Comparison of ENCODE assay signal across 8 mouse cellular contexts in genomic region chrX:98937555-98938294, GRCm38 (mm10). TPM values are rescaled to one million over a fixed set of nuclear protein-coding genes. Genes with fewer than 3 reads are reported as not detected.
A peak's percentile ranks its signal among the peaks of the same experiment; 100 is the strongest.
DNase-seq lines count a peak whose midpoint lies in the region; ATAC-seq and TF ChIP-seq lines count a peak whose summit lies in the region.

No protein-coding gene starts in this region.

- ATAC-seq in embryonic facial prominence, embryonic 15.5 days (ENCODE audit: insufficient number of reproducible peaks, low FRiP score, low TSS enrichment, low read depth), result peak; percentile 86
- ATAC-seq in kidney, embryonic 14.5 days (ENCODE audit: low FRiP score, low TSS enrichment), result peak; percentile 94
- peak; percentile 65 for ATAC-seq in monocyte, adult 5-6 weeks (replicated peaks; ENCODE audit: insufficient number of reproducible peaks, low FRiP score, low TSS enrichment, poor library complexity, severe bottlenecking)

- TF ChIP-seq CTCF in bone marrow, adult 2 months (IDR thresholded peaks at IDR 0.05; ENCODE audit: control insufficient read depth, insufficient read depth, low read length), result peak; percentile 81

- 15% methylated on average over 56 of the region's 57 CpGs for WGBS in bone marrow, adult 2 months
- WGBS in embryonic facial prominence, embryonic 15.5 days, result 20% methylated on average over 57 of the region's 57 CpGs
- WGBS in kidney, embryonic 14.5 days, result 39% methylated on average over 57 of the region's 57 CpGs

- peak overlapping the region; percentile 92 for H3K27ac ChIP-seq in bone marrow, adult 2 months (ENCODE audit: control insufficient read depth, insufficient read depth, low read depth, low read length, poor library complexity)
- H3K27ac ChIP-seq in embryonic facial prominence, embryonic 15.5 days (replicated peaks), result peak overlapping the region; percentile 97
- H3K27ac ChIP-seq in kidney, embryonic 14.5 days (ENCODE audit: low read depth, low read length), result peak overlapping the region; percentile 91

- H3K4me1 ChIP-seq in bone marrow, adult 2 months (ENCODE audit: control insufficient read depth, insufficient read depth, low read length), result no peaks in the 10 kb centered on the region
- H3K4me1 ChIP-seq in embryonic facial prominence, embryonic 15.5 days, result peaks cover 5% of the 10 kb centered on the region
- H3K4me1 ChIP-seq in kidney, embryonic 14.5 days (ENCODE audit: control insufficient read depth, insufficient read depth, low read length), result peaks cover 5% of the 10 kb centered on the region; the same call in 1 of the 2 replicates

- H3K4me2 ChIP-seq in embryonic facial prominence, embryonic 15.5 days (replicated peaks), result peak overlapping the region; percentile 51
- peak overlapping the region; percentile 54 for H3K4me2 ChIP-seq in kidney, embryonic 14.5 days (replicated peaks; ENCODE audit: low read depth, low read length)

- peak; percentile 91 for DNase-seq in 416B (ENCODE audit: low read depth)
- peak; percentile 90 to 93 for DNase-seq in heart, adult 9 months (ENCODE audit: low spot score in 2 of 2)
- DNase-seq in liver, result peak; percentile 95
- peak; percentile 94 to 98 for DNase-seq in spleen, postnatal 4 days (ENCODE audit: low spot score in 2 of 2)

- peak overlapping the region; percentile 48 for H3K9ac ChIP-seq in embryonic facial prominence, embryonic 15.5 days
- H3K9ac ChIP-seq in kidney, embryonic 14.5 days (ENCODE audit: low read depth, low read length), result peak overlapping the region; percentile 65

- H3K4me3 ChIP-seq in bone marrow, adult 2 months (replicated peaks; ENCODE audit: control insufficient read depth, low read depth, low read length), result peak overlapping the region; percentile 96
- peak overlapping the region; percentile 61 for H3K4me3 ChIP-seq in embryonic facial prominence, embryonic 15.5 days (replicated peaks)
- peak overlapping the region; percentile 59 for H3K4me3 ChIP-seq in kidney, embryonic 14.5 days (ENCODE audit: low read length)

- H3K27me3 ChIP-seq in embryonic facial prominence, embryonic 15.5 days, result no peaks in the 10 kb centered on the region
- H3K27me3 ChIP-seq in kidney, embryonic 14.5 days (ENCODE audit: control insufficient read depth, insufficient read depth, low read length), result no peaks in the 10 kb centered on the region

- TF ChIP-seq POLR2A in bone marrow, adult 2 months (IDR thresholded peaks at IDR 0.05; ENCODE audit: borderline replicate concordance, control insufficient read depth, low read depth, low read length), result peak; percentile 25; the same call in 1 of the 2 replicates

- H3K36me3 ChIP-seq in embryonic facial prominence, embryonic 15.5 days, result 0 out of 2 replicates have a peak, but pooled peaks cover 3% of the 10 kb centered on the region
- H3K36me3 ChIP-seq in kidney, embryonic 14.5 days (ENCODE audit: control insufficient read depth, insufficient read depth, low read length), result peaks cover 5% of the 10 kb centered on the region; the same call in 1 of the 2 replicates

- H3K9me3 ChIP-seq in embryonic facial prominence, embryonic 15.5 days (replicated peaks), result no peaks in the 10 kb centered on the region
- H3K9me3 ChIP-seq in kidney, embryonic 14.5 days (ENCODE audit: control insufficient read depth, low read length), result no peaks in the 10 kb centered on the region

RNA-seq across cellular contexts. Expression of gene Yipf6, which starts 1.6 kb away (rescaled TPM):
- polyA plus RNA-seq in bone marrow, adult 2 months (2011; ENCODE audit: insufficient read depth, insufficient read length, low replicate concordance, missing spikeins), result 8.5 and 15.0 TPM in 2 replicates
- 19.0 and 20.6 TPM in 2 replicates for polyA plus RNA-seq in embryonic facial prominence, embryonic 15.5 days (2015; fragmentation: Nextera tagmentation; extraction: Ambion mirVana)
- polyA plus RNA-seq in kidney, embryonic 14.5 days (2014; fragmentation: Nextera tagmentation; extraction: Ambion mirVana), result 14.4 and 24.2 TPM in 2 replicates
- 36.2 to 42.9 TPM (median 40.3 TPM) in 3 replicates for total RNA-seq in monocyte, adult 5-6 weeks (2017)

RNA-seq across cellular contexts. Expression of gene Ophn1, which starts 46.9 kb away (rescaled TPM):
- 3.3 and 8.3 TPM in 2 replicates for polyA plus RNA-seq in bone marrow, adult 2 months (2011; ENCODE audit: insufficient read depth, insufficient read length, low replicate concordance, missing spikeins)
- 24.4 and 24.7 TPM in 2 replicates for polyA plus RNA-seq in embryonic facial prominence, embryonic 15.5 days (2015; fragmentation: Nextera tagmentation; extraction: Ambion mirVana)
- polyA plus RNA-seq in kidney, embryonic 14.5 days (2014; fragmentation: Nextera tagmentation; extraction: Ambion mirVana), result 13.5 and 14.2 TPM in 2 replicates
- 0.53 to 1.8 TPM in 2 of 3 replicates, not detected in the other for total RNA-seq in monocyte, adult 5-6 weeks (2017)

Comparison
In these comparisons a context has a peak if more than half of its experiments do, and no peak if none do; other contexts are left out.
1. Peak in every context shown above with its lines: DNase-seq, ATAC-seq, H3K4me3 ChIP-seq and H3K27ac ChIP-seq.